Mouse (Mus musculus): Measurements from ENCODE around the gene Kcns1. TPM values are rescaled to one million over a fixed set of nuclear protein-coding genes. Genes with fewer than 3 reads are reported as not detected.

Gene Kcns1
- polyA plus RNA-seq, 1 experiment from 2014 or later = not detected

DNA sequence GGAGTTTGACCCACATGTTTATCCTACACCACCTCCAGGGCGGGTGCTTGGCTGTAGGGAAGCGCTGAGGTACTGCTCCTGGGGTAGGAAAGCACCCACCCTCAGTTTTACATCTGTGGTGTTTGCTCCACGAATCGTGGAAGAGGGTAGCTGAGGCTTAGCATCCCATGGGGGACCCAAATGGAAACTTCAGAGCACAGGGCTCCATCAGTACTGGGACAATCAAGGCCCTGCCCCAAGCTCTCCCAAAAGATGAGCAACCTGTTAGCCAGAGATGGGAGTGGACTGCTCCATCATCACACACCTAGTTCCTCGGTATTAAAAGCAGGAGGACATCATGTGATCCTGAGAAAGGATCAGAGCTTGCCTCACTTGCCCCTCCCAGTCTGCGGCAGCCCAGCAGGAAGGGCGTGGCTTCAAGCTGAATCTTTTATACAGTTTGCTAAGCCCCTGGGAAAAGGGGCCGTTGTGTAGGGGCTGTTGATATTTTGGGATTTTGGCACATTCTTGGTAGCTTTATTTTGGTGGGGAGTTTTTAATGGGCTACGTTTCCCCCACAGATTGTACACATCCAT is 13.3 kb upstream of the Kcns1 start:
- H3K27me3 ChIP-seq (ENCODE audit: insufficient read depth, poor library complexity, severe bottlenecking) = no peaks in the 10 kb centered on the region
- no peak overlapping the region for H3K27ac ChIP-seq
- H3K9me3 ChIP-seq = no peaks in the 10 kb centered on the region
- 0 out of 2 replicates have a peak, but pooled peaks cover 6% of the 10 kb centered on the region for H3K4me1 ChIP-seq (replicated peaks)
- H3K4me3 ChIP-seq = no peak overlapping the region
- H3K36me3 ChIP-seq = no peaks in the 10 kb centered on the region
- DNase-seq (ENCODE audit: low spot score) = no peak
- WGBS = 46% methylated on average over 9 of the region's 9 CpGs

DNA sequence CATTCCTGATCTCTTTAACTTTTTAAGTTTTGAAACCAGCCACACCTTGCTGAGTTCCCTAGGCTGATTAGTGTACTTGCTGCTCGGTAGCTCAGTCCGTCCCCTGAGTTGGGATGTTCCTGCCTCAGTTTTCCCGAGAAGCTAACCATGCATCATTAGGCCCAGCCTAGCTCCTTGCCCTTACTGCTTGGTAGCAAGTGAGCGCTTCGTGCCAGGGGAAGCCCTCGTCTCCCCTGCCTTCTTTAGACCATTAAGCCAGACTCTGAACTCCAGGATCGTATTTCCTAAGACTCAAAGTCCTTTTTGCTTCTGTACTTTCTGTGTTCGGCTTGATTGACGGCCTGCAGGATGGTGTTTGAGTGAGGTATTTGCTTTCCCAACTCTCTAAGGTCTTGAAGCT is 12.4 kb upstream of the Kcns1 start:
- Histone ChIP-seq H3K27me3 (ENCODE audit: insufficient read depth, poor library complexity, severe bottlenecking) (no peaks in the 10 kb centered on the region), H3K4me1 (replicated peaks) (0 out of 2 replicates have a peak, but pooled peaks cover 6% of the 10 kb centered on the region), H3K9me3 (no peaks in the 10 kb centered on the region), H3K36me3 (no peaks in the 10 kb centered on the region), H3K4me3 (no peak overlapping the region), H3K27ac (no peak overlapping the region)
- 74% methylated on average over 9 of the region's 9 CpGs for WGBS
- DNase-seq (ENCODE audit: low spot score) = no peak

DNA sequence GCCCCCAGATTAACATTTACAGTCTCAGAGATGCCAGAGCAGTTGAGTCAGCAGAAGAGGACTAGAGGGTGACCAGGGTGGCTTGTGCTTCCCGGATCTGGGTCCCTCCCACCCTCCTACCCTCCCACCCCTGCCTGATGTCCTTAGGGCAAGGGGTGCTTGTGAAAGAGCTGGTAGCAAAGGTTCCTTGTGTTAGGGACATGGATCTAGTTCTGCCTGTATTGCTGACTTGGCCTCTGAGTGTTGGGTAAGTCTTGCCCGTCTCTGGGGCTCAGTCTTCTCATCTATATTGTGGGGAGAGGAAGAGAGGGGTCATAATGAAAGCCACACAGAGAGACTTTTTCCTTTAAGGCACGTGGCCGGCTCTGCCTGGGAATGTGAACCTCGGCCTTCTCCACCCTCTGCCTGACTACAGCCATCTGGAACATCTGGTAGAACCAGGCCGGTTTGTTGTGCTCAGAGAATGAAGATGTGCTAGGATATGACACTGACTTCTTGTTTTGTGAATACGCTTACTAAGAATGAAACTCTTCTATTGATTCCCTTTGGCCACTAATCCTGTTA is 11.9 kb upstream of the Kcns1 start, which contains the start of gene Wfdc5:
Gene Wfdc5 (minus strand): TSS at position 51 of the 564 bp plus-strand sequence.
- Histone ChIP-seq H3K4me3 (no peak within 1 kb of the TSS), H3K36me3 (no peaks in the 10 kb centered on the region), H3K27me3 (ENCODE audit: insufficient read depth, poor library complexity, severe bottlenecking) (no peaks in the 10 kb centered on the region), H3K9me3 (no peaks in the 10 kb centered on the region), H3K27ac (no peak within 1 kb of the TSS), H3K4me1 (replicated peaks) (0 out of 2 replicates have a peak, but pooled peaks cover 6% of the 10 kb centered on the region)
- DNase-seq (ENCODE audit: low spot score) = no peak
- 81% methylated on average over 7 of the region's 7 CpGs for WGBS

DNA sequence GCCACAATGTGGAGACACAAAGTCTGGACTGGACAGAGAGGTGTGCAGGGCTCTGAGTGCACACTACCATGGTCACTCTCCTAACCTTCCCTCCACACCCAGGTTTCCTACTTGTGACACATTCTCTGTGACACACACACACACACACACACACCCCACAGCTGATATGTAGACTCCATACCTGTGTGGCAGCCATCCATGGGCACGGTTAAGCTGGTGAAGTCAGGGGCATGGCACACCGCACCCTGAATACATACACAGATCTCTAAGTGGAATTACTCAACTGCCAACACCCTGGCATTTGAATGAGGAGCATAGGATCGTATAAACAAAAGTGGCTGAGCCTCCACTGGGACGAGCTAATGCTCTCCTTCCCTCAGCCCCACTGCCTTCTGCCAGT is 9.9 kb upstream of the Kcns1 start:
- WGBS = 93% methylated on average over 4 of the region's 4 CpGs
- Histone ChIP-seq H3K27me3 (ENCODE audit: insufficient read depth, poor library complexity, severe bottlenecking) (0 out of 2 replicates have a peak, but pooled peaks cover 4% of the 10 kb centered on the region), H3K9me3 (no peaks in the 10 kb centered on the region), H3K27ac (no peak overlapping the region), H3K4me3 (no peak overlapping the region), H3K4me1 (replicated peaks) (0 out of 2 replicates have a peak, but pooled peaks cover 6% of the 10 kb centered on the region), H3K36me3 (no peaks in the 10 kb centered on the region)
- DNase-seq (ENCODE audit: low spot score) = no peak

DNA sequence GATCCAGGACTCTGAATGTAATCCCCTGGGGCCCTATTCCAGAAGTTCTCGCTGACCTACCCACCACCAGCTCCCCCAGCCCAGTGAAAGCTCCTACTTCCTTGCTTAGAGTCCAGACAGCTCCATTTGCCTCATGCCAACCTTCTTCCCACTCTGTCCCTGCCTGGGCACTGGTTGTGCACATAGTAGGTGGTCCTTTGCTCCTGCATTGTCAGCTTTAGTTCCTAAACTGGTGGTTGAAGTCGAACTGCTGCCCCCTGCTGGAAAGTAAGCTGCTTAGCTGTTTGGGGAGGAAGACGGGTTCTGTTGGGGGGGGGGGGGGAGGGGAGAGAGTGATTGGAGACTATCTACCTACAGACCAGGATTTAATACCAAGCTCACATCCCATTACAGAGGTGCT is 9.2 kb upstream of the Kcns1 start:
- Histone ChIP-seq H3K27me3 (ENCODE audit: insufficient read depth, poor library complexity, severe bottlenecking) (0 out of 2 replicates have a peak, but pooled peaks cover 4% of the 10 kb centered on the region), H3K4me1 (replicated peaks) (0 out of 2 replicates have a peak, but pooled peaks cover 6% of the 10 kb centered on the region), H3K9me3 (no peaks in the 10 kb centered on the region), H3K4me3 (no peak overlapping the region), H3K27ac (no peak overlapping the region), H3K36me3 (no peaks in the 10 kb centered on the region)
- DNase-seq (ENCODE audit: low spot score) = no peak
- WGBS = 46% methylated on average over 3 of the region's 3 CpGs

DNA sequence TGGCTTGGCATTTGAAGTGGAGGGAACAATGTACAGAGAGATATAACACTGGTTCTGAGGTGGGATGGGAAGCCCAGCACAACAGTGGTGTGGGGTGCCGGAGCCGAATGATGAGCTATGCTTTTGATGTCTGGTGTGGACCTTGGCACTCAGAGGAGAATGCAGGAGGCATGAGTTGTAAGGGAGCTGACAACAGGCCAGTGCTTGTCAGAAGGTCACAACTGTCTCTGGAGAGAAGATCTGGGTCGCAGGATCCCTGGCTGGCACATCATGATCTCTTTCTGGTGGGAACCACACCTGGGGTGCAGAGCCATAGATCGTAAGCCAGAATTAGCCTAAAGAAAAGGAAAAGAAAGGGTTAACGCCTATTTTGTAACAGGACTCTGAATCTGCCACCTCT is 6.9 kb upstream of the Kcns1 start:
- no peak overlapping the region for H3K4me3 ChIP-seq
- peaks cover 26% of the 10 kb centered on the region for H3K27me3 ChIP-seq (ENCODE audit: insufficient read depth, poor library complexity, severe bottlenecking)
- no peak for DNase-seq (ENCODE audit: low spot score)
- H3K9me3 ChIP-seq = no peaks in the 10 kb centered on the region
- no peaks in the 10 kb centered on the region for H3K4me1 ChIP-seq (replicated peaks)
- H3K27ac ChIP-seq = no peak overlapping the region
- H3K36me3 ChIP-seq = no peaks in the 10 kb centered on the region
- 85% methylated on average over 5 of the region's 5 CpGs for WGBS

DNA sequence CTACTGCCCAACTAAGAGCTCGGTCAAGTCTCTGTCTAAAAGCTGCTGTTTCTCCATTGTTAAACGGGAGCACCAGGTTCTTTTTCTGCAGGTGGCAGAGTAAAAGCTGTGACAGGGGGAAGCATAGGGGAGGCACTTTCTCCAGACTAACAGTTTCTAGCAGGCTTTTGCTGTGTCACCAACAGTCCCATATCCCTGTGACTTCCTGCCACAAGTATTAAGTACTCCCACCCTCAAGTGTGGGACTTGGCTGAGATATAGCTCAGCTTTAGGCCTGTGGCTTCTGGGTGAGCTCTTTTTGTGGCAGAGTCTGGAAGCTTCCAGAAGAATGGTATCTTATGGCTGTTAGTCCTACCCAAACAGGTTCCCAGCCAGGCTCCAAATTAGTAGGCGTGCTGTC is 4.9 kb upstream of the Kcns1 start:
- peaks cover 46% of the 10 kb centered on the region for H3K27me3 ChIP-seq (ENCODE audit: insufficient read depth, poor library complexity, severe bottlenecking)
- WGBS = 86% methylated on average over 3 of the region's 3 CpGs
- DNase-seq (ENCODE audit: low spot score) = no peak

DNA sequence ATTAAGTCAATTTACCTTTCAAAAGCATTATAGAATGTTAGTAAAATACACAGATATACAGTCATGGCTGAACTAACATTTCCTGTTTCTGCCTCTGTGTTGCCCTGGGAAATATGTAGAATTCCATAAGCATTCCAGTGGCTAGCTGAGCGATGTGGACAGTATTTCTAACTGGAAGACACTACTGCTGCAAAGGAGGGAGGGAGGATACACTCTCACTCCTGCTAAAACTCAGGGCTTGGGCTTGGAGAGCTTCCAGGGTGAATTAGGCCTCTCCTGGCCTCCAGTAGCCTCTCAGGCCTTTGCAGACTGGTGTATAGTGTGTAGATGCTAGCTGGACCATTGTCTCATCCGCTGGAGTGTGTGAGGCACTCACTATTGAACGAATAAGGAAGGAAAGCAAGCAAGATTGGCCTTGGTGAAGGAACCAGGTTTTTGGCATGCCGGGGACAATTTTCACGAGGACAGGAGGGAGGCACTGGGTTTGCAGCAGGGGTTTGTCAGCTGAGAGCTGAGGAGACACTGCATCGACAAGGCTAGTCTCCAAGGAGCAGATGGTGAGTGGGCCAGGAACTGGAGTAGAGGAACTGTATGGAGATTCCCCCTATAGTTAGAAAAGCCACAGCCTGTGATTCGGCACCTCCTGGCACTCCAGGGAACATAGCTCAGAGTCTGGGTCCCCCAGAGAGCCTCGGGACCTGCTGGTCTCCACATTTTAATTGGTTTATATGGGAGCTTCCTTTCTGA is 3.9 kb upstream of the Kcns1 start:
- H3K9me3 ChIP-seq = no peaks in the 10 kb centered on the region
- H3K4me1 ChIP-seq (replicated peaks) = peaks cover 19% of the 10 kb centered on the region
- H3K36me3 ChIP-seq = no peaks in the 10 kb centered on the region
- no peak overlapping the region for H3K4me3 ChIP-seq
- no peak for DNase-seq (ENCODE audit: low spot score)
- WGBS = 79% methylated on average over 8 of the region's 8 CpGs
- H3K27ac ChIP-seq = no peak overlapping the region
- peaks cover 56% of the 10 kb centered on the region for H3K27me3 ChIP-seq (ENCODE audit: insufficient read depth, poor library complexity, severe bottlenecking)

More for the DNA sequence above, 4.9 kb upstream of the Kcns1 start:
- Histone ChIP-seq H3K4me3 (no peak overlapping the region), H3K36me3 (no peaks in the 10 kb centered on the region), H3K9me3 (no peaks in the 10 kb centered on the region), H3K27ac (no peak overlapping the region), H3K4me1 (replicated peaks) (peaks cover 8% of the 10 kb centered on the region)

DNA sequence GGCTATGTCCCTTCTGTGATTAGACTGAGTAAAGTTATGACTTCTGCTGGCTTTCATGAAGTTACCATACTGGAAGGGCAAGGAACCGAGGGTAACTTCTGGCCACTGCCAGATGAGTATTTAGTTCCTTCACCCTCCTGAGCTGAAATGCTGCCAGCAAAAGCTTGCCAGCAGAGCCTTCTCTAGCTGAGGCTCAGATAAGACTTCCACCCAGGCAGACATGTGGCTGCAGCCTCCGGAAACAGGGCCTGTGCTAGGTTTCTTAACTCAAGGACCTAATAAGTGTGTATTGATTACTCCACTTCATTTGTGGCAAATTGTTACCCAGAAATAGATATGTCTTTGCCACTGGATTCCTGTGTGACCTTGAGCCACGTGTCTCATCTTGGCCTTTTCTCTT is 2.5 kb upstream of the Kcns1 start:
- Histone ChIP-seq H3K4me1 (replicated peaks) (peaks cover 23% of the 10 kb centered on the region), H3K36me3 (no peaks in the 10 kb centered on the region), H3K27me3 (ENCODE audit: insufficient read depth, poor library complexity, severe bottlenecking) (peaks cover 70% of the 10 kb centered on the region), H3K27ac (no peak overlapping the region), H3K4me3 (no peak overlapping the region), H3K9me3 (no peaks in the 10 kb centered on the region)
- 78% methylated on average over 3 of the region's 3 CpGs for WGBS
- no peak for DNase-seq (ENCODE audit: low spot score)

DNA sequence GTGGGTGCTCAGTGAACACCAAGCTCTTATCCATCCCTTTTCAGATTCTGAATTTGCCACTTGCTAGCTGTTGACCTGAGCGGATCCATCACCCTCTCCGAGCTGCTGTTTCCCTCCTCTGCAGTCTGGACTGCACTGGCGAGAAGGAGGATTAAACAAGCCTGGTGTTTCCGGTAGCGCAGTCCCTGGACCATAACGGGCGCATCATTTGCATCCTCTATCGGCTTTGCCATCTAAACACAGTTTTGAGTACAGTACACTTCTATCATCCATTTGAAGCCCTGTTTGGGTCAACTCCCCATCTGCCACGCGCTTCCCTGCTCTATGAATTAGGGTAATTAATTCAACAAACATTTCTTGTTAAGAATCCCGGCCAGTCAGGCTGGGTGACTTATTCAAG is 587 bp downstream of the Kcns1 start:
- WGBS = 5% methylated on average over 11 of the region's 11 CpGs
- Histone ChIP-seq H3K27ac (no peak overlapping the region), H3K4me1 (replicated peaks) (peaks cover 32% of the 10 kb centered on the region), H3K36me3 (no peaks in the 10 kb centered on the region), H3K4me3 (peak overlapping the region; percentile 52), H3K27me3 (ENCODE audit: insufficient read depth, poor library complexity, severe bottlenecking) (peaks cover 97% of the 10 kb centered on the region), H3K9me3 (no peaks in the 10 kb centered on the region)
- DNase-seq (ENCODE audit: low spot score) = peak; percentile 19

GRCm38 (mm10) chr2:164168571-164168946 is 2.4 kb downstream of the Kcns1 start:
- DNase-seq (ENCODE audit: low spot score) = peak; percentile 26
- no peaks in the 10 kb centered on the region for H3K9me3 ChIP-seq
- WGBS = 9% methylated on average over 42 of the region's 42 CpGs
- peak overlapping the region; percentile 45 for H3K4me3 ChIP-seq
- 0 out of 2 replicates have a peak overlapping the region, but pooled peaks have one; percentile 30 for H3K27ac ChIP-seq
- H3K4me1 ChIP-seq (replicated peaks) = peaks cover 32% of the 10 kb centered on the region
- H3K27me3 ChIP-seq (ENCODE audit: insufficient read depth, poor library complexity, severe bottlenecking) = peaks cover 93% of the 10 kb centered on the region
- H3K36me3 ChIP-seq = no peaks in the 10 kb centered on the region

DNA sequence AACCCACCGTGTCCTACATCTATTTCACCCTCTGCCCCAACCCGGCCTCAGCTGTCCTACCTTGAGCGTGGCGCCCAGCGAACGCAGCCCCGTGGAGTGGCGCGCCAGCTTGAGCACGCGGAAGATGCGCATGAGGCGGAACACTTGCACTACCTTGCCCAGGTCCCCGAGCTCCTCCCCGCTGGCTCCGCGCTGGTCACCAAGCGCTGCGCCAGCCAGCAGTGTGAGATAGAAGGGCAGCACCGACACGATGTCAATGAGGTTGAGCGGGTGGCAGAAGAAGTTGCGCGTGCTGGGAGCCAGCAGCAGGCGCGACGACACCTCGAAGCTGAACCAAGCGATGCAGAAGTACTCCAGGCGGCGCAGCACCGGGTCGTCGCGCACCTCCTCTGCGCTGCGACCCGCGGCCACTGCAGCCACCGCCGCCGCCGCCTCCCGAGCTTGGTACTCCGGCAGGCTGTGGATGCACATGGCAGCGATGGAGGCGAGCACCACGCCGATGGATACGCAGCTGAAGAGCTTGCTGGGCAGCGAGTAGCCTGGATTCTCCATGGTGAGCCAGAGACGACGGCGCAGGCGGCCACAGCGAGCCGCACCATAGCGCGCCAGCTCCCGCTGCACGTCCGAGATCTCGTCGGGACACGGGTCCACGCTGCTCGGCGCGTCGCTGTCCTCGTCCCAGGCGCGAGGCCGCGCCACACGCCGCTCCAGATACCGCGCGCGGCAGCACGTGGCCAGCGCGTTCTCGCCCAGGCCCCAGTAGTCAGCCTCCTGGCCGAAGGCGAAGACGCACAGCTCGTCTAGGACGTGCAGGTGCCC is 3.0 kb downstream of the Kcns1 start:
- H3K4me1 ChIP-seq (replicated peaks) = peaks cover 32% of the 10 kb centered on the region
- H3K9me3 ChIP-seq = no peaks in the 10 kb centered on the region
- H3K4me3 ChIP-seq = peak overlapping the region; percentile 45
- 0 out of 2 replicates have a peak overlapping the region, but pooled peaks have one; percentile 30 for H3K27ac ChIP-seq
- peaks cover 87% of the 10 kb centered on the region for H3K27me3 ChIP-seq (ENCODE audit: insufficient read depth, poor library complexity, severe bottlenecking)
- DNase-seq (ENCODE audit: low spot score) = peak; percentile 41
- H3K36me3 ChIP-seq = no peaks in the 10 kb centered on the region
- 11% methylated on average over 90 of the region's 90 CpGs for WGBS
